Mouse (Mus musculus) hindbrain, embryonic 12.5 days (tissue): Measurements from ENCODE around the gene Top3a. TPM values are rescaled to one million over a fixed set of nuclear protein-coding genes. Genes with fewer than 3 reads are reported as not detected.

ENCODE experiments used
- ATAC-seq: fragments of 200-750 bp; cut with Nextera tagmentation; 2 replicates; pipeline ENCODE4 v1.8.0; 2017; ENCODE audit warnings: moderate TSS enrichment; ENCODE audit not compliant: low FRiP score
- H3K27ac ChIP-seq: fragments of 300-500 bp; sonication (generic); 2 replicates; pipeline ENCODE4 v1.5.1; 2016; ENCODE audit warnings: mild to moderate bottlenecking
- H3K27me3 ChIP-seq: fragments of 300-500 bp; sonication (generic); 2 replicates; pipeline ENCODE4 v1.6.1; 2016; ENCODE audit warnings: mild to moderate bottlenecking
- H3K36me3 ChIP-seq: fragments of 300-500 bp; sonication (generic); 2 replicates; pipeline ENCODE4 v1.6.1; 2016; ENCODE audit warnings: mild to moderate bottlenecking
- H3K4me1 ChIP-seq: fragments of 300-500 bp; sonication (generic); 2 replicates; pipeline ENCODE4 v1.6.1; 2016
- H3K4me2 ChIP-seq: fragments of 300-500 bp; sonication (generic); replicated peaks from 2 replicates; pipeline ENCODE4 v1.6.1; 2016; ENCODE audit warnings: mild to moderate bottlenecking
- H3K4me3 ChIP-seq: fragments of 300-500 bp; sonication (generic); 2 replicates; pipeline ENCODE4 v1.5.1; 2016; ENCODE audit warnings: mild to moderate bottlenecking
- H3K9ac ChIP-seq: fragments of 300-500 bp; sonication (generic); 2 replicates; pipeline ENCODE4 v1.6.1; 2016; ENCODE audit warnings: mild to moderate bottlenecking, moderate library complexity
- H3K9me3 ChIP-seq: fragments of 300-500 bp; sonication (generic); replicated peaks from 2 replicates; pipeline ENCODE4 v1.6.1; 2016; ENCODE audit warnings: mild to moderate bottlenecking
- WGBS: fragments of 180-500 bp; shearing (Covaris S2); methylation state at CpG from one replicate; pipeline ENCODE4 v1.1.7; 2016; 5-methylcytosine and 5-hydroxymethylcytosine counted together
- polyA plus RNA-seq: library from polyadenylated mRNA; unstranded; fragments of >200 nt; fragmentation: Nextera tagmentation; extraction: Ambion mirVana; gene quantifications from 2 replicates; pipeline ENCODE4 v1.2.1, GENCODE M21; 2016

Top3a gene
- polyA plus RNA-seq, 1 experiment from 2014 or later = 17.3 TPM

DNA sequence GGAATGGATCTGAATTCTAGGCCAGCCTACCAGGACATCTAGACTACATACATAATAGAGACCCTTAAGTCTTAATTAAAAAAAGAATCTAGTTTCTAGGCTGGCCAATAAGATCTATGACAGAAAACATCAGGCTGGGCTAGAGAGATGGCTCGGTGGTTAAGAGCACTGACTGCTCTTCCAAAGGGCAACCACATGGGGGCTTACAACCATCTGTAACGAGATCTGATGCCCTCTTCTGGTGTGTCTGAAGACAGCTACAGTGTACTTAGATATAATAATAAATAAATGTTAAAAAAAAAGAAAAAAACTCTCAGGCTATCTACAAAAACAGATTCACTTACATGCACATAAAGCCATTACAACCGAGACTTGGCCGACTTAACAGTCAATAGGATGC lies 22.8 kb upstream of the Top3a start:
- WGBS = 83% methylated on average over 4 of the region's 4 CpGs
- no peaks in the 10 kb centered on the region for H3K27me3 ChIP-seq
- H3K4me3 ChIP-seq = no peak overlapping the region
- H3K9ac ChIP-seq = no peak overlapping the region
- H3K27ac ChIP-seq = no peak overlapping the region
- no peaks in the 10 kb centered on the region for H3K9me3 ChIP-seq
- peaks cover 9% of the 10 kb centered on the region; the same call in 1 of the 2 replicates for H3K36me3 ChIP-seq
- H3K4me1 ChIP-seq = no peaks in the 10 kb centered on the region
- no peak for ATAC-seq
- H3K4me2 ChIP-seq = no peak overlapping the region

DNA sequence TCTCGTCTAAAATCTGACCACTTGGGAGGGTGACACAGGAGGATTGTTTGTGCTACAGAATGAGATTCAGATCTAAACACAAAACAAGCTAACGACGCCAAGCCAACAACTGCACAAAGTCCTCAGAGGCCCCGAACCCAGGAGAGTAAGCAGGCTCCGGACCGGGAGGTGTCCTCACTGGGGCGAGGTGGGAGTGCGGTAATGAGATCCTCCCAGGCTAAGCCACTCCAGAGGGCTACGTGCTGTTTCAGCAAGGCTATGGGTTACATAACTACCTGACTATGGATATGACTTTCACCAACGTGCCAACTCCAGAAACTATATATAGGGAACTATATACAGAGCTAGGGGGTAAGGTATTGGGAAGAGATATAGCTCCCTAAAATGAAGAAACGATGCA lies 19.2 kb upstream of the Top3a start:
- no peak for ATAC-seq
- H3K4me3 ChIP-seq = no peak overlapping the region
- H3K36me3 ChIP-seq = peaks cover 22% of the 10 kb centered on the region; the same call in 1 of the 2 replicates
- H3K27me3 ChIP-seq = no peaks in the 10 kb centered on the region
- H3K4me1 ChIP-seq = no peaks in the 10 kb centered on the region
- H3K9ac ChIP-seq = no peak overlapping the region
- H3K4me2 ChIP-seq = no peak overlapping the region
- 91% methylated on average over 11 of the region's 11 CpGs for WGBS
- H3K27ac ChIP-seq = no peak overlapping the region
- no peaks in the 10 kb centered on the region for H3K9me3 ChIP-seq

DNA sequence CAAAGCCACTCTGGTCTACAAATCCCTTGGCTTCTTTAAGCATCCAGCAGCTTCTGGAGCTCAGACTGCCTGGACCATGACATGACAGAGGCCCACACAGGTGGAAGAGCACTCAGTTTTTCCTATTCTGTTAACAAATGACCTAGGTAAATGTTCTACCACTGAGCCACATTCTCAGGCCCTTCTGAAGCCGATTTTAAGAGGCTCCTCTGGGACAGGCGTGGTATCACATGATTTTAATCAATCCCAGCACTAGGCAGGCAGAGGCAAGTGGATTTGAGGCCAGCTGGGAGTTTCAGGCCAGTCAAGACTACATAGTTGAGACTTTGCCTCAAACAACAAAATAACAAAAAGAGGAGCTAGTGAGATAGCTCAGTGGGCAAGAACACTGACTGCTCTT lies 13.3 kb upstream of the Top3a start:
- WGBS = 75% methylated on average over 2 of the region's 2 CpGs
- H3K27ac ChIP-seq = no peak overlapping the region
- H3K9ac ChIP-seq = no peak overlapping the region
- H3K4me2 ChIP-seq = no peak overlapping the region
- no peak overlapping the region for H3K4me3 ChIP-seq
- ATAC-seq = no peak
- no peaks in the 10 kb centered on the region for H3K27me3 ChIP-seq
- H3K4me1 ChIP-seq = peaks cover 3% of the 10 kb centered on the region; the same call in 1 of the 2 replicates
- H3K9me3 ChIP-seq = no peaks in the 10 kb centered on the region
- peaks cover 57% of the 10 kb centered on the region for H3K36me3 ChIP-seq

DNA sequence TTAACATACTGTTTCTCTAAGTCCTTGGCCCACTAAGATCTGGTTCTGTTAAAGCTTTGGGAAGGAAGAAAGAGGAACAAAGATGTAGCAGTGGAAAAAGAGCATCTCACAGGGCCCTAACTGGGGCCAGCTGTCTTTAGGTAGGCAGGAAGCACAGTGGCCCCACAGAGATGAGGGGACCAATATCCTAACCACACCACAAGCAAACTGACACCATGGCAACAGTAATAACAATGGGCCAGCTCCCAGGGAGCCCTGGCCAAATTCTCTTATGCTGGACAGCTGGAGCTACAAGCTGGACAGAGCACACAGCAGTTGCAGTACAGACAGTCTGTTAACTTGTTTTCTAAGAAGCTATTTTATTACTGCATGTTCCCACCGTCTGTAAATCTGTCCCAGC lies 10.4 kb upstream of the Top3a start:
- H3K9me3 ChIP-seq = no peaks in the 10 kb centered on the region
- H3K4me2 ChIP-seq = no peak overlapping the region
- H3K27ac ChIP-seq = no peak overlapping the region
- peaks cover 4% of the 10 kb centered on the region for H3K4me1 ChIP-seq
- ATAC-seq = no peak
- H3K4me3 ChIP-seq = no peak overlapping the region
- 58% methylated on average over 1 of the region's 1 CpGs for WGBS
- no peaks in the 10 kb centered on the region for H3K27me3 ChIP-seq
- no peak overlapping the region for H3K9ac ChIP-seq
- H3K36me3 ChIP-seq = peaks cover 66% of the 10 kb centered on the region

DNA sequence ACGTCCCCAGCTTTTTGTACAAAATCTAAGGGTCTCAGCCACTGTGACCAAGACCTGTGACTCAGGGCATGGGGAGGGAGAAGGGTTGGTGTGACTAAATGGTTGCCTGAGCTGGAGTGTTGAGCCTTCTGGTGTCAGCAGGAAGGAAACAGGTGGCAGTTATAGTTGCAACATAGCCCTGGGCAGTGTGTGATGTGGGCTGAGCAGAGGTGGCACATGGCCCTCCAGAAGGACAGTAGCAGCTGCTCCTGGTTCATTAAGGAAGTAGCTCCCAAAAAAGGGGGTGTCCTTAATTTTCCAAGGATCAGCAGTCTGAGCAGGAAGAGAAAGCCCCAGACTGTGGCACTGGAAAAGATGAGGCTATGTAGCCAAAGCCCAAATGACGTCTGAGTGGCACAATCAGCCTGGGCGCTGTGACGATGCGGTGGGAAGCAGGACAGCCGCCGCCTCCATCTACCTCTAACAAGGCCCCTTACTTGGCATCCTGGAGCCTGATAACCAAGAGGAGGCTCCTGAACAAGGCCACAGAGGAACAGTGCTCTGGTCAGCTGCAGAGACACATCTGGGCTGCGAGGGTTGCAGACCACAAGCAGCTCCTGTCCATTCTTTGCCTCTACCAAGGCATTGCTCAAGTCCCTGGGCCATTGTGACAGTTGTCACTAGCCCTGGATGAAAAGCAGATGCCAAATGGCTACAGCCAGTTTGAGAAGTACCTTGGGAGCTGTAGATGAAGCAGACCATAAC lies 7.2 kb upstream of the Top3a start:
- no peaks in the 10 kb centered on the region for H3K9me3 ChIP-seq
- no peak for ATAC-seq
- H3K4me2 ChIP-seq = no peak overlapping the region
- 93% methylated on average over 8 of the region's 8 CpGs for WGBS
- peaks cover 60% of the 10 kb centered on the region for H3K36me3 ChIP-seq
- H3K4me3 ChIP-seq = no peak overlapping the region
- H3K4me1 ChIP-seq = peaks cover 36% of the 10 kb centered on the region
- no peak overlapping the region for H3K9ac ChIP-seq
- H3K27ac ChIP-seq = no peak overlapping the region
- no peaks in the 10 kb centered on the region for H3K27me3 ChIP-seq

DNA sequence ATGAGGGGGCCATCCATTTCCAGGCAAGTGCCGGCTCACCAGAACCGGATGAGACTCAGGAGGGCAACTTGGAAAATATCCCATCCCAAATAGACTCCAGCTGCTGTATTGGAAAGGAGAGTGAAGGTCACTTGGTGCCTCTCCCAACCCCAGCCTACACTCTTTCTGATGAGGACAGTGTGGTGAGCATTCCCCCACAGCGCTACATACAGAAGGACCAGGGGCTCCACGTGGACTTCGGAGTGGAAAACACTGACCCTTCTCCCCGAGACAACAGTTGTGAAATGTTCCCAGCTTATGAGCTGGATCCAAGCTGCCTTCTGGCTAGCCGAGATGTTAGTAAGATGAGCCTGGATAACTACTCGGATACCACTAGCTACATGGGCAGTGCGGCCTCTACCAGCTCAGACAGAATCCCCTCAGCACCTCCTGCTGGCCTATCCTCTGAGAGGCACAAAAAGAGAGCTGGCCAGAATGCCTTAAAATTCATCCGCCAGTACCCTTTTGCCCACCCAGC lies 2.6 kb upstream of the Top3a start:
- H3K36me3 ChIP-seq = peaks cover 29% of the 10 kb centered on the region
- H3K27ac ChIP-seq = no peak overlapping the region
- H3K4me2 ChIP-seq = peak overlapping the region; percentile 44
- peaks cover 66% of the 10 kb centered on the region for H3K4me1 ChIP-seq
- H3K9ac ChIP-seq = peak overlapping the region; percentile 28; the same call in 1 of the 2 replicates
- no peak for ATAC-seq
- WGBS = 89% methylated on average over 10 of the region's 10 CpGs
- peak overlapping the region; percentile 10 for H3K4me3 ChIP-seq
- no peaks in the 10 kb centered on the region for H3K9me3 ChIP-seq
- H3K27me3 ChIP-seq = no peaks in the 10 kb centered on the region

DNA sequence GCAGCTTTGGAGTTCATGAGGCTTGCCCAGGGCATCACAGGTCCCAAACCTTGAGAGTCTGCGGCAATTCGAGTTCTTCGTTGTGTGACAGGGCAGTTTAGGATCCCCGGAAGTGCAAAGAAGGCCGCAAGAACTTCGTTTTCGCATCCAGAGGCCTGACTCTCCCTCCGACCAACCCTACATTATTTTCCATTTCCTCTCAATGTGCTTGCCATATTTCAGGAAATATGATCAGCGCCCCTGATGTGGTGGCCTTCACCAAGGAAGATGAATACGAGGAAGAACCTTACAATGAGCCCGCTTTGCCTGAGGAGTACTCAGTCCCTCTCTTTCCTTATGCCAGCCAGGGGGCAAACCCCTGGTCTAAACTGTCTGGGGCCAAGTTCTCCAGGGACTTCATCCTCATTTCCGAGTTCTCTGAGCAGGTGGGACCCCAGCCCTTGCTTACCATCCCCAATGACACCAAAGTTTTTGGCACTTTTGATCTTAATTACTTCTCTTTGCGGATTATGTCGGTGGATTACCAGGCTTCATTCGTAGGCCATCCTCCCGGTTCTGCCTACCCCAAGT lies 721 bp upstream of the Top3a start:
- peaks cover 16% of the 10 kb centered on the region for H3K36me3 ChIP-seq
- H3K9me3 ChIP-seq = no peaks in the 10 kb centered on the region
- peak overlapping the region; percentile 75 for H3K9ac ChIP-seq
- peak overlapping the region; percentile 81 for H3K4me3 ChIP-seq
- H3K27ac ChIP-seq = peak overlapping the region; percentile 78; the same call in 1 of the 2 replicates
- H3K27me3 ChIP-seq = no peaks in the 10 kb centered on the region
- WGBS = 29% methylated on average over 16 of the region's 16 CpGs
- peaks cover 66% of the 10 kb centered on the region for H3K4me1 ChIP-seq
- ATAC-seq = no peak
- H3K4me2 ChIP-seq = peak overlapping the region; percentile 79

DNA sequence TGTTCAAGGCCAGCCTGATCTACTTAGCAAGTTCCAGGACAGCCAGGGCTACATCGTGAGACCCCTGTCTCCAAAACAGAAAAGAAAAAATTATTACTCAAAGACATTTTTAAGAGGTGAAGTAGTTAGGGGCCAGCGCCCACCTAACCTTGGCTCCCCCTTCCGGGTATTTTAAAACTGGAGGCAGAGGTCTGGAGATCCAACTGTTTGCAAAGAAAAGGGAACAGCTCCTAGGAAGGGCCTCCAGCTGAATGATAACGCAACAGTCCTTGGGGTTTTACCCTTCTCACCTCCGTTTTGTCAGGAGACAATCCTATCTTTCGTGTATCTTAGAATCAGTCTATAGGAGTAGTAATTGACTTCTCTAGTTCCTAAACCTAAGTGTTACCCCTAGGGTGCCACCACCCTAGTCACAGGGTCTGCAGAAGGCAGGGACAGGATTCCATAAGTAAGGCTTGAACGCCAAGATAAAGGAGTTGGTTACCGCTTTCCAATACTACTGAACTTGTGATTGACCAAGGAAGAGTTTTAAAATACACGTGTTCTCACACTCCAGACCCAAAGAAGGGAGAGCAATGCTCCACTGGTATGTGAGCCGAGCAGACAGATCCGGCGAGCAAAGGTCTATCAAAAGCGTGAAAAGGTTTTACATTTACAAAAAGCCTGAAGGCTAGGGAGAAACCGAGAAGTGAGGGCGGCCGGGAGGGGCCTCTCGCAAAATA lies 897 bp downstream of the Top3a start:
- Histone ChIP-seq H3K9ac (peak overlapping the region; percentile 75), H3K36me3 (peaks cover 16% of the 10 kb centered on the region), H3K9me3 (no peaks in the 10 kb centered on the region), H3K4me3 (peak overlapping the region; percentile 81), H3K27me3 (no peaks in the 10 kb centered on the region), H3K27ac (peak overlapping the region; percentile 78), H3K4me2 (peak overlapping the region; percentile 79), H3K4me1 (peaks cover 52% of the 10 kb centered on the region)
- WGBS = 8% methylated on average over 17 of the region's 17 CpGs
- no peak for ATAC-seq

DNA sequence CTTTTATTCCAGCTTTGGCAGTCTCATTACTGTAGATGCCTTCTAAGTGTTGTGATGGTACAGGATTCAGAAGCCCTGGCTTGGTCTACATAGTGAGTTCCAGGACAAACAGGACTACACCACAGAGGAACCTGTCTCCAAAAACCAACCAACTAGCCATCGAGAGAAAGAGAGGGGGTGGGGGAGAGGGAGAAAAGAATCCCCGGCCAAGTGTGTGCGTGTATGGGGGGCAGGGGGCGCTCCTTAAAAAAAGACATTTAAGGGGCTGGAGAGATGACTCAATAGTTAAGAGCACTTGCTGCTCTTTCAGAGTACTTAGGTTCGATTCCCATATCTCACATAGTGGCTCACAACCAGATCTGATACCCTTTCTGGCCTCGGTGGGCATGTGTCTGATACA lies 1.6 kb downstream of the Top3a start:
- H3K36me3 ChIP-seq = peaks cover 16% of the 10 kb centered on the region
- H3K27ac ChIP-seq = no peak overlapping the region
- 72% methylated on average over 6 of the region's 6 CpGs for WGBS
- ATAC-seq = no peak
- no peaks in the 10 kb centered on the region for H3K9me3 ChIP-seq
- H3K27me3 ChIP-seq = no peaks in the 10 kb centered on the region
- peak overlapping the region; percentile 79 for H3K4me2 ChIP-seq
- H3K4me3 ChIP-seq = peak overlapping the region; percentile 81; the same call in 1 of the 2 replicates
- H3K4me1 ChIP-seq = peaks cover 46% of the 10 kb centered on the region
- peak overlapping the region; percentile 75 for H3K9ac ChIP-seq

DNA sequence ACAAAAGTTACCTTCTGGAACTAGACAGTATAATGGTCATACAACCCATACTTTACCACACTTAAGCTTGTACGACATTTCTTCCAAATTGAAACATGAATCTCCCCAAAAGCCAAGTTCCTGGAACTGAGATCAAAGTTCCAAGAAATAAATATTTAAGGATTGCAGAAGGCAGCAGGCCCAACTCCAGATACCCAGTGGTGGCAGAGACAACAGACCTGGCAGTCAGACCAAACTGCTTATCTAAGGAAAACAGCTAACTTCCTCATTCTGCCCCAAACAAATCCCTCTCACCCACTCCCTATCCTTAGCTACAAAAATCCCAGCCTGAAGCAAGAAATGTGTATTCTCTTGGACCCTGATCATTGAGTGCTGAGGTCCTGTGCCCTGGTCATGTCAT lies 2.3 kb downstream of the Top3a start:
- Histone ChIP-seq H3K4me1 (peaks cover 38% of the 10 kb centered on the region), H3K4me3 (no peak overlapping the region), H3K27me3 (no peaks in the 10 kb centered on the region), H3K9me3 (no peaks in the 10 kb centered on the region), H3K27ac (no peak overlapping the region), H3K36me3 (peaks cover 10% of the 10 kb centered on the region), H3K9ac (0 out of 2 replicates have a peak overlapping the region, but pooled peaks have one; percentile 75), H3K4me2 (peak overlapping the region; percentile 79; the same call in 1 of the 2 replicates)
- 81% methylated on average over 1 of the region's 1 CpGs for WGBS
- ATAC-seq = no peak

DNA sequence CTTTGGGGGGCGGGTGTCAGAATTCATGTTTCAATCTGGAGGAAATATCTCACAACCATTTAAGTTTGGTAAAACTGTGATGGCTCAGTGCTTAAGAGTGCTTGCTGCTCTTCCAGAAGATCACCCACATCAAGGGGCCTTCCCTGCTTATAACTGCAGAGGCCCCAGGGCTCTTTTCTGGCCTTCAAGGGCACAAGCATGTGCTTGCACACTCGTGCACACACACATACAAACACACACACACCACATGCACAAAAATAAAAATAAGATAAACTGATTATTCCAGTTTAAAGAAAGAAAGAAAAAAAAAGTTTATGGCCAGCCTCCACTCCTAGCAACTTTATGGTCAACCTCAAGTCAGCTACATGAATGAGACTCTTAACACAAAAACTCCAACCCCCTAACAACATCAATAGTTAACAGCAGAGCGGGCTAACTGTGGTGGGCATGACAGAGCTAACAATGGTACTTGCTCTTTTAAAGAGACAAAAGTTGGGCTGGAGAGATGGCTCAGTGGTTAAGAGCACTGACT lies 2.9 kb downstream of the Top3a start:
- Histone ChIP-seq H3K9ac (no peak overlapping the region), H3K27ac (no peak overlapping the region), H3K27me3 (no peaks in the 10 kb centered on the region), H3K4me2 (no peak overlapping the region), H3K9me3 (no peaks in the 10 kb centered on the region), H3K36me3 (peaks cover 4% of the 10 kb centered on the region), H3K4me1 (peaks cover 32% of the 10 kb centered on the region), H3K4me3 (no peak overlapping the region)
- WGBS = 88% methylated on average over 3 of the region's 3 CpGs
- no peak for ATAC-seq

DNA sequence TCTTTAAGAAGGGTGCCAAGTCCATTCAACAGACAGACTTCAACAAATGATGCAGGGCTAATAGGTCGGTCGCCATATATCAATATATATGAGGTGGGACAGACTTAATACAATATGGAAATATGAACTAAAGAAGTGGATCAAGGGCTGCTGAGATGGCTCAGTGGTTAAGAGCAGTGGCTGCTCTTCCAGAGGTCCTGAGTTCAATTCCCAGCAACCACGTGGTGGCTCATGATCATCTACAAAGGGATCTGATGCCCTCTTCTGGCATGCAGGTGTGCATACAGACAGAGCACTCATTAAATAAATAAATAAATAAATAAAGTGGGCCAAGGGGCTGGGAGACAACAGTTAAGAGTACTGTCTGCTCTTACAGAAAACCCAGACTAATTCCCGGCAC lies 5.0 kb downstream of the Top3a start:
- H3K4me1 ChIP-seq = peaks cover 18% of the 10 kb centered on the region
- no peaks in the 10 kb centered on the region for H3K9me3 ChIP-seq
- ATAC-seq = no peak
- 87% methylated on average over 4 of the region's 4 CpGs for WGBS
- H3K9ac ChIP-seq = no peak overlapping the region
- H3K27me3 ChIP-seq = no peaks in the 10 kb centered on the region
- no peak overlapping the region for H3K4me2 ChIP-seq
- no peaks in the 10 kb centered on the region for H3K36me3 ChIP-seq
- no peak overlapping the region for H3K27ac ChIP-seq
- H3K4me3 ChIP-seq = no peak overlapping the region
